Mouse (Mus musculus): Measurements from ENCODE around the gene Rrh.

- TF ChIP-seq CTCF (IDR thresholded peaks at IDR 0.05; ENCODE audit: borderline replicate concordance, extremely low read depth, insufficient read depth, insufficient read length) (no peak), POLR2A (IDR thresholded peaks at IDR 0.05; ENCODE audit: borderline replicate concordance, extremely low read depth, insufficient read depth, insufficient read length, poor library complexity, severe bottlenecking) (no peak)
These were observed 14.6 kb upstream of the Rrh start for GRCm38 (mm10) chr3:129836965-129837364.

Measured in brain, embryonic 14.5 days (tissue).